Mouse (Mus musculus): ENCODE results near the gene Dglucy.

Dglucy gene

DNA sequence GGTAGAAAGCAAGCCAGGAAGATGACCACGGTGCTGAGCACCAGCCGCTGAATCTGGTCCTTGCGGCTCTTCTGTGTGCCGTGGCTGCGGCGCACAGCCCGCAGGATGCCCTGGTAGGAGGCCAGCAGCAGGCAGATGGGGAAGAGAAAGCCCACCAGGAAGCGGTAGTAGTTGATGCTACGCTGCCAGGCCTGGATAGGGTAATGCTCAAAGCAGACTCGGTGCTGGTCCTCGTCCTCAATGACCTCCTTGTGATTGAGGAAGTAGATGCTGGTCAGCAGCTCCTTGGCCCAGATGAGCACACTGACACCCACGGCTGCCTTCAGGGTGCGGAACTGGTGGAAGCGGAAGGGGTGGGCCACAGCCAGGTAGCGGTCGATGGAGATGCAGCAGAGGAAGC is 99.7 kb downstream of the Dglucy start:
- no peak for DNase-seq (ENCODE audit: low read depth)

GRCm38 (mm10) chr12:100883168-100883567 is 104.3 kb downstream of the Dglucy start:
- DNase-seq (ENCODE audit: low read depth): peak; percentile 18

- no peak for DNase-seq (ENCODE audit: low read depth)
Measured at GRCm38 (mm10) chr12:100885585-100885984, 106.7 kb downstream of the Dglucy start.

GRCm38 (mm10) chr12:100886877-100887276 is 108.0 kb downstream of the Dglucy start:
- no peak for DNase-seq (ENCODE audit: low read depth)

GRCm38 (mm10) chr12:100887801-100888258 is 109.0 kb downstream of the Dglucy start:
- peak; percentile 46 for DNase-seq (ENCODE audit: low read depth)

- peak; percentile 42 for DNase-seq (ENCODE audit: low read depth)
Measured at GRCm38 (mm10) chr12:100890548-100890947, 111.7 kb downstream of the Dglucy start.

- DNase-seq (ENCODE audit: low read depth): no peak
Measured at GRCm38 (mm10) chr12:100895504-100895903, 116.6 kb downstream of the Dglucy start.

- no peak for DNase-seq (ENCODE audit: low read depth)
Measured at GRCm38 (mm10) chr12:100896661-100897060, 117.8 kb downstream of the Dglucy start.

GRCm38 (mm10) chr12:100897736-100898650 is 119.1 kb downstream of the Dglucy start:
- DNase-seq (ENCODE audit: low read depth): no peak

- DNase-seq (ENCODE audit: low read depth): no peak
Measured at GRCm38 (mm10) chr12:100899111-100899640, 120.3 kb downstream of the Dglucy start.

GRCm38 (mm10) chr12:100900901-100901300 is 122.0 kb downstream of the Dglucy start:
- no peak for DNase-seq (ENCODE audit: low read depth)

DNA sequence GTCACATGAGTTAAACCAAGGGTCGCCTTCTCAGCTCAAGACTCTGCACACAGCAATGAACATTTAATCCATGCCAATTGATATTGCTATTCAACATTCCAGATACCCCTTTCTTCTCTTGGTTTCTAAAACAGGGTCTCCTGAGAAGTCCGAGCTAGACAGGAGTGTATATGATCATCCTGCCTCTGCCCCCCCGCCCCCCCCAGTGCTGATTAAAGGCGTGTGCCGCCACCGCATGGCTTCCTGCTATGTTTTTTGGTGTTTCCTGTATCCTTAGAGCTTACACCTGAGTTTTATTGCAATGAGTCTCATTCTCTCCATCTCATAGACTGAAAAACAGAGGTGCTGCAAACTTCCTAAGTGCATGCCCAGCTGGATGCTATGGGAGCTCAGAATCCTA is 122.5 kb downstream of the Dglucy start:
- DNase-seq (ENCODE audit: low read depth): no peak

- DNase-seq (ENCODE audit: low read depth): peak; percentile 9
Measured at GRCm38 (mm10) chr12:100903761-100904160, 124.9 kb downstream of the Dglucy start.

GRCm38 (mm10) chr12:100906861-100907260 is 128.0 kb downstream of the Dglucy start:
- DNase-seq (ENCODE audit: low read depth): no peak

DNA sequence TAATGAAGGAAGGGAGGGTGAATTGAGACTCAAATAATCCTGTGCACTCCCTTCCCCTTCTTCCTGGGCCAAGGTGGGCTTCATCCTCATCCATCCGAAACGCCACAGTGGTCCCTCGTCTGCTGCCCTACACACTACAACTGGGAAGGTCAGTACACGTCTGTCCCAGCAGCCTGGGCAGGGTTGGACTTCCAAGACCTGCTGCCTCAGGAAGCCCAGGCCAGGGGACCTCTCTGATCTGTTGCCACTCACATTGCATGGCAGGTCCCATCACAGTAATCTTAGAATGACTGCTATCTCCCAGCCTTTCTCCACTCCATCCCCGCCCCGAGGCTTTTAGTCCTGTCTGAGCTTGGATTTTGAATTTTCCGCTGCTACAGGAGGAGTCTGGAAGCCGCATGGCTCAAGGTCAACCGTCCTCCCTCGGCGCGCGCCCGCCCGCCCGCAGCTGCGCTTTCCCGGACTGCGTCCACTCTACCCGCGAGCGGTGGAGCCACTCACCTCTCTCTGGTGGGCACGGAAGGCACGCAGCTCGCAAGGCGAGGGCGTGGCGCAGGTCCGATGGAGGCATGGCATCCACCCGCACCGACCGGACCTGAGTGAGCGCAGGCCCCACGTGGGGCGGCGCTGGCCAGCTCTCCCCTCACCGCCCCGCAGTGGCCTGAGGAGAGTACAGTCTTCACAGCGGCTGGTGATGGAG is 128.9 kb downstream of the Dglucy start, which contains the start of gene Gpr68:
Gene Gpr68, minus strand, starts transcription at position 601 of the 700 bp plus-strand sequence.
- DNase-seq (ENCODE audit: low read depth): no peak

DNA sequence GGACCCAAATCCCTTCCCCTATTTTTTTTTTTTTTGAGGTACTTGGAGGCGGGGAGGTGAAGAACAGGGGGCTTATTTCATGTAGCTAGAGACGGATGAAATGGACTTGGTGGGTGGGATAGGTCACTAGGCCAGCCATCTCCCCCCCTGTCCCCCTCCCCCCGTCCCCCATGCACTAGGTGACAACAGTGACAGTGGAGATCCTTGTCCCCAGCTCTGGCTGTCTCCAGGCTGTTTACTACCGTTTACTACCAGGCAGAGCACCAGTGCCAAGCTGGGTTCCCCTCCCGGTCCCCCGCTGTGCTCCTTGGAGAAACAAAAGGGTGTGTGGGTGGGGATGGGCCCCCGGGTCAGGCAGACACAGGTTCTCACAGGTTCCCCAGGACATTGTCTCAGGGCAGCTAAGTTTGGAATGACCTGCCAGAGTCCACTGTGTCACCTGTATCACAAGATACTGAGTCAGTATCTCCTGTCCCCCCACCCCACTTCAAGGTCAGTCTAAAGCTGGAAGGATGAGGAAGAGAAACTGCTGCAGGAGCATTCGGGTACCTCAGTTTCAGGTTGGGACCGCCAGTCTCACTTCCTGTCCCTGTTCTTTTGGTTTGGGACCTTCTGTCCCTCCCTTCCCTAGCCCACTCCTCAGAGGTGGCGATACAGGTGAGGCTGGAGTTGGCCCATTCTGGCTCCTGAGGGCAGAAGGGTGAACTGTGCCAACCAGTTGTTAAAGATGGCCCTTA is 129.6 kb downstream of the Dglucy start:
- no peak for DNase-seq (ENCODE audit: low read depth)

DNA sequence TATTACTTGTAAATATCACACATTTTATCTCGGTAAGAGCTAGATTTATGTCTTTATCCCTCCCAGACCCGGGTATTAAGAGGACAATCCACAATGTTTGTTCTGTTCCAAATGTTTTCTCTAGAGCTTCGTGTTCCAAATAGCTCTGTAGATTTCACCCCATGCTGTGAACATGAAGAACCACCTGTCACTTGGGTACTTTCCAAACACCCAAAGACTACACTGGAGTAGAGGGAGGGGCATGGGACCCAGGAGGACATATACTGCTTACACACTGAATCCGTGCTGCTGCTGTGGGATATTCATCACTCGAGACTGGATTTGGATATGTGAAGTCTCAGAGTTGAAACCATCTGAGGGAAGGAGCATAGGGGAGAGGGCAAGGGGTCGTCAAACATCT is 130.9 kb downstream of the Dglucy start:
- DNase-seq (ENCODE audit: low read depth): no peak

DNA sequence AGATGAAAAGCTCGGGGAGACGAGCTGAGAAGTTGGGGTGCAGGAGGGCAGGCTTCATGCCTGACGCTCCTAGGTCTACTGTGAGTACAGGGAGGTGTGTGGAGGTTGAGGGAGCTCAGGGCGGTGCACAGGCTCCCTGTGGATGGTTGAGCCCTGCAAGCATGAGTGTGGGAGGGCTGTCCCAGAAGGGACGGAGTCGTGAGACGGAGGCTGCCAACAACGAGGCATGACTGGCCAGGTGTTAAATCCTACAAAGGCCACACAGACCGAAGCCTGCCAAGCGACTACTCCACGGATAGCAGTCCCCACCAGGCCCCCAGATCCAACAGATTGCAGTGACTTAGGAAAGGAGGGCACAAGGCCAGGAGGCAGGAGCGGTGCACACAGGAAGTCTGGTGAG is 131.9 kb downstream of the Dglucy start:
- DNase-seq (ENCODE audit: low read depth): no peak

GRCm38 (mm10) chr12:100924646-100925339 is 145.9 kb downstream of the Dglucy start:
- peak; percentile 30 for DNase-seq (ENCODE audit: low read depth)

- DNase-seq (ENCODE audit: low read depth): peak; percentile 77
Measured at GRCm38 (mm10) chr12:100925644-100926619, 147.1 kb downstream of the Dglucy start.

Measured in 416B (cell line).